Mouse (Mus musculus) left cerebral cortex, adult 11 months (tissue): ENCODE data around the gene Abca4.

ENCODE experiments used
- DNase-seq: peaks from one replicate; pipeline ENCODE4 v3.0.0; 2022; ENCODE audit warnings: low spot score

The Abca4 gene

GRCm38 (mm10) chr3:122109461-122109860 lies 65.2 kb downstream of the Abca4 start:
- no peak for DNase-seq

- DNase-seq = no peak
Observed at GRCm38 (mm10) chr3:122111141-122111981, 67.1 kb downstream of the Abca4 start.

DNA sequence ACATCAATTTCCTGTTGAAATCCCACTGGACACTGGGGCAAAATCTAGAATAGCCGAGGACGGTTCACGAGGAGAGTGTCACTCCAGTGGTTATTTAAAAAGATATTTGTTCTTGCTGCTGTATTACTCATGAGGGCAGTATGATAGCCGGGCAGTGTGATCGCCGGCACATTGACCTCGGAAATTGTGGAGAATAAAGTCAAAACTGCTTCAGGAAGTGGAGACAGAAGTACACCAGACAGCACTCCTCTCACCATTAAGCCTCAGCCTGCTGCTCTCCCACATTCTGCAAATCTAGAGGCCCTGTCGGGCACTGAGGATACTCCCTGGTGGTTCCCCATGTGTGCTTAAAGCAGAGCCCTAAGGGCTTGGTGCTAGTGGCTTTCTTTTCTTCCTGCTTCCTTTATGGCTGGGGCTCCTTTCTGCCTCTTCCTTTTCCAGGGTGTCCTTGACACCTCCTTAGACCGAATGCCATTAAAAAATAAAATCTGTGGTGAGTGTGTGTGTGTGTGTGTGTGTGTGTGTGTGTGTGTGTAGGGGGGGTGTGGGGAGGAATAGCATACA lies 74.5 kb downstream of the Abca4 start:
- DNase-seq = no peak

- DNase-seq = no peak
Observed at GRCm38 (mm10) chr3:122119733-122120132, 75.5 kb downstream of the Abca4 start.

DNA sequence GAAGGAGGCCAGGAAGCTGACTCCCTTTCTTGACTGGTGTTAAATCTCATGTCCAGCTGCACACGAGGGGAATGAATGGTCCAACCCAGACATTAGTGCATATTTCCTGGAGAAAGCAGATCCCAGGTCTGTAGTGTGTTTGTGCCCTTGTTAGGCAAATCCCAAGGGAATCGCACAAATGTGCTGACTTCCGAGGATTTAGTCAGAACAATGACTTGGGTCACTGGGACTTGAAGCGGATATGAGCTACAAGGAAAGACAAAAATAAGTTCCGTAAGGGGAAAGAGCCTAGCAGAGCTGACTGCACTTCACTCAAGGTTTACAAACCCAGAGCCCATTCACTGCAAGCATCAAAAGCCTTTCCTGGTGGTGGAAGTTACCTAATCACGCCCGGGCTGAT lies 76.0 kb downstream of the Abca4 start:
- DNase-seq = no peak

DNA sequence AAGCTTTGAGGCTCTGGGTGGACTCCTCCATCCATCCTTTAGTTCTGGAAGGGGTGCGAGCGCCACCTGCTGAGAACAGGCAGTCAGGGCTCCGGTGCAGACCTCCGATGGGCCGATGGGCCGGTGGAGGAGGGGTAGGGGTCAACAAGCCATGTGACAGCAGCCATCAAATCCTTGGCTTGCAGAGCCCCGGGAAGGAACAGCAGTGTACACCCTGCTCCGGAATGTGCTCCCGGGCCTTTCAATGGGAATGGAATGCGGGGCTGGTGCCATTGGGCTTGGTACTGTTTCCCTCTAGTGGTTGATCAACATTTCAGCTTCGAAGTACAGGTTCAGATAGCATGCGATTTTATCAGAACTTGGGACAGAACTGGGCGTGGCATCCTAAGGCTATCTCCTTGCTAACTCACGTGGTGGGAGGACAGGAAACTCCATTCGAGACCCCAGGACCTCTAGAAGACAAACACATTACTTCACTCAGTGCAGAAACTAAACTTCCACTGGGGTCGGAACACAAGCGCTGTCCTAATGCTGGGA lies 78.0 kb downstream of the Abca4 start:
- peak; percentile 71 for DNase-seq

- DNase-seq = no peak
Observed at GRCm38 (mm10) chr3:122122838-122123237, 78.6 kb downstream of the Abca4 start.

DNA sequence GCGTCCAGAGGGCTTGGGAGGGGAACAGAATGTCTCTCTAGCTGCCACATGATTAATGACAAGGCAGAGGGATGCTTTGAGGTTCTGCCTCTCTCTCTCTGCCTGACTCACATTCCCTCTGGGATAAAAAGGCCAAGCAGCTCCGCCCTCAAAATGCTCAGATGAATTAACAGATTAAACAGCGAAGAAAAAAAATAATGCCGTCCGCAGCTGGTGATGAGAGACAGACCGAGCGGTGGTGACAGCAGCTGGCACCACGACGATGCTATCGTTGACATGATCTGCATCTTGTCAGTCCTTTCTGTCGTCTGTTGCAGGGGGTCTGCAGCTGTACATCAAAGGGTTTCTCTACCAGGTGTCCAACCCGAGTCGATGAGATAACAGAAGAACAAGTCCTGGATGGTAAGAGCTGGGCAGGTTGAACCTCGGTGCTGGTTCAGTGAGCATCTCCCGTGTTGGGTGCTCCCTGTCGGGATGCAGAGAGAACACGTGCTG lies 84.8 kb downstream of the Abca4 start:
- DNase-seq = no peak

GRCm38 (mm10) chr3:122130771-122131170 lies 86.5 kb downstream of the Abca4 start:
- no peak for DNase-seq

- no peak for DNase-seq
Observed at GRCm38 (mm10) chr3:122131633-122132032, 87.4 kb downstream of the Abca4 start.

DNA sequence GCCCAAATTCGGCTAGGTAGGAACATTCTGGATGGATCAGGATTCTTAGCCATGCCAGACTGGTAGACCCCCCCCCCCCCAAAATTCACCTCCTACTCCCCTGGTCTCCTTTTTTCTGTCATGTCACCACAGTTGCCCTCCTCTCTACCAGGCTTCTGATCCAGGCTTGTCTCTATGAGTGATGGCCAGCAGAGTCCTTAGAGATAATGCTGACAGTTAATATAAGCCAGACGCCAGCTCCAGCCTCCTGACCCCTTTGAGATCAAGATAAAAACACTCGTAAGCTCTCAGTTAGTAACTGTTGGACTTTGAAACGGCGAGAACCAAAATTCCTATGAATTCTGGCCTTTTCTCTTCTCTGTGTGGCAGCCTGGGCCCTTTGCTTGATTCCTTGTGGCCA lies 89.0 kb downstream of the Abca4 start:
- no peak for DNase-seq

- DNase-seq = no peak
Observed at GRCm38 (mm10) chr3:122133840-122134239, 89.6 kb downstream of the Abca4 start.

- peak; percentile 13 for DNase-seq
Observed at GRCm38 (mm10) chr3:122140589-122141400, 96.6 kb downstream of the Abca4 start.

GRCm38 (mm10) chr3:122142256-122142922 lies 98.1 kb downstream of the Abca4 start:
- DNase-seq = no peak

- DNase-seq = no peak
Observed at GRCm38 (mm10) chr3:122143432-122143831, 99.2 kb downstream of the Abca4 start.

GRCm38 (mm10) chr3:122145430-122145829 lies 101.2 kb downstream of the Abca4 start:
- no peak for DNase-seq

DNA sequence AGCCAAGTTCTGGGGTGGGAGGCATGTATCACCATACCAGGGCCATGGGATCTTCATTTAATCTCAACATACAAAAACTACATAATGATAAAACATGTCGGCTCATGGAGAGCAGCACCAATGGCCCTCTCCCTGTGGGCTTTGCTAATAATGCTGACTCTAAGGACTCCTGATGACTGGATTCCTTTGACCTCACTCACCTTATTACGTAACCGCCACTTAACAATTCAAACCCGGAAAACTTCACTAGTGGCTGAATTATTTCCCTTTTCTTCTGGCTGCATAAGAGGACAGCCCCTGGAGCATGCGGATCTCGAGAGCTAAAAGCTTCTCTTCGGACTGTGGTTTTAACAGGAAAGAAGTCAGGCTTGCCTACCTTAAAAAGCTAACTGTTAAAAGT lies 106.6 kb downstream of the Abca4 start:
- no peak for DNase-seq

DNA sequence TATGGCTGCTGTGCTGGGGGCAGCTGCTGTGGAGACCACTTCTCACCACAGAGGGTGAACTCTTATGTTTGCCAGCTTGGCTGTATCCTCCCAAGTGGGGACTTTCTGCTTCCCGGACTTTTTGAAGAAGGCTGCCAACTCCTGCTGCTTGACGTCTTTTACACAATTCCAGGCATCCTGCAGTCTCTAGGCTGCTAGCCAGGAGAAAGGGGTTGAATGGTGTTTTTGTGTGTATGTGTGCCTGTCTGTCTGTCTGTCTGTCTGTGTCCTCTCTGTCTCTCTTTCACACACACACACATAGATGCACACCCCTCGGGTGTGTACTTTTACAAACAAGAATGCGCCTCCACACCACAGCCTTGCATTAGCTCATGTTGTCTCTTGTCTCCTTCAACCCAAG lies 108.2 kb downstream of the Abca4 start:
- DNase-seq = no peak

DNA sequence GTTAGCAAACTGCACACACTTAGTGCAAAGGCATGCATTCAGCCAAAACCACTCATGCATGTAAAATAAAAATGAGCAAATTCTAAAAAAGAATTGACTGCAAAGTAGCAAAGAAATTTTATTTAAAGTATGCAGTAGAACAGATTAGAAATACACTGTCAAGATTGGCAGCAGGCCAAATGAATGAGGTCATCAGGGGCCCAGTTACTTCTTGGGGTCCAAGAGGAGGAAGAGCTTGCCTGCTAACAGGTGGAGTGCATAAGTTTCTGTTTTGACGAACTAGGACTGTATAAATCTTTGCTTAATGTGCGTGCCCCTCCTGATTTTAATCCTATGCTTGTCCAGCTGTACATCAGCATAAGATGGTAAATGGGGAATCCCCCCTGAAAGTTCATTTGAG lies 109.8 kb downstream of the Abca4 start:
- no peak for DNase-seq

DNA sequence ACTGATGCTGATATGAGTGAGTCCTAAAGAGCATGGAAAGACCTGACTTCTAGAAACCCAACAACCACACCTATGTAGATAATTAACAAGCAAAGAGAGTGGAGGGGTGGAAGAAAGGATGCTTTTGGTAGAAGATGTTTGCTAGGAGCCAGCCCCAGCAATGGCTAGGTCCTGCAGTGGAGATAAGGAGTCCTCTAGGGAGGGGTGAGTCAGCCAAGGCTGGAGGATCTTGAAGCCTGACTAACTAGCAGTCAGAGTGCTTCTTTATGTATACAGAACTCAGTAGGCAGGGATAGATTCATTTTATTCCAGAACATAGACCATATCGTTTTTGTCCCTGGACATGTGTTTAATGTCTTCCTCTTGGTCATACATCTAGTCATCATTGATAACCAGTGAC lies 115.2 kb downstream of the Abca4 start:
- DNase-seq = no peak

DNA sequence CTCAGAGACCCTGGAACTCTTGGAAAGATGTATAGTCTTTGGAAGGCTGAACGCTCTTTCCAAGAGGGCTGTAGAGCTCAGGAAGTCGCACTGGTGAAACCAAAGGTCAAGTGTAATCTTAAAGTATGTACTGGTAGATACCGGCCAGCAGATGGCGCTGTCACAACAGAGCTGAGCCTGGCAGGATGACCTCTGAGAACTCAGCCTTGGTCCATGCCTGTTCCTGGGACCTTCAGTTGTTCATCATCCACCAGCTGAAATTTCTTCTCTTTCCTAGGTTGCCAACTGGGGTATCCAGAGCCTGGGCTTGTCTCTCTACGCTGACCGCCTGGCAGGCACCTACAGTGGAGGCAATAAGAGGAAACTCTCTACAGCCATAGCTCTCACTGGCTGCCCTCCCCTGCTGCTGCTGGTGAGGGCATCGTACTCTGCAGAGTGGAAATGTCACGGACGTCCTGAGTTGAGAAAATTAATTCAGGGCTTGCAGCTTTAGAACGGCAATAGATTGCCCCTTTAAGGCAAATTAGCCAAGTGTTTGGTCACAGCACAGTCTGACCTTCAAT lies 125.5 kb downstream of the Abca4 start:
- DNase-seq = no peak
